ENCODE assay signal across 11 mouse cellular contexts in genomic region chr1:138541495-138542169, GRCm38 (mm10).
DNase-seq lines count a peak whose midpoint lies in the region; ATAC-seq and TF ChIP-seq lines count a peak whose summit lies in the region.
"Had no signal": no experiment of that assay in that cellular context is flagged by ENCODE, and none has a peak within 500 bp of the region (broad histone marks: within the 10 kb centered on the region; RNA-seq: fewer than 3 reads in every experiment).

No protein-coding gene starts in this region.

- peaks cover 13% of the 10 kb centered on the region; the same call in 1 of the 2 replicates for H3K4me1 ChIP-seq in kidney, embryonic 15.5 days
- peaks cover 13 to 53% of the 10 kb centered on the region in 2 experiments for H3K4me1 ChIP-seq in CH12.LX (ENCODE audit: control insufficient read depth in 1 of 2, insufficient read depth in 2 of 2)
- no peaks in the 10 kb centered on the region for H3K4me1 ChIP-seq in hindbrain, embryonic 13.5 days (replicated peaks)
- no peaks in the 10 kb centered on the region for H3K4me1 ChIP-seq in cerebellum, adult 2 months (ENCODE audit: control insufficient read depth, insufficient read depth, low read length)

- peak; percentile 23; the same call in 1 of the 2 replicates for TF ChIP-seq POLR2A in CH12.LX (IDR thresholded peaks at IDR 0.05; ENCODE audit: low read depth, low read length)
- TF ChIP-seq POLR2A in myocyte (IDR thresholded peaks at IDR 0.05; ENCODE audit: insufficient read length, low read depth), result no peak
- TF ChIP-seq POLR2A in cerebellum, adult 2 months (IDR thresholded peaks at IDR 0.05; ENCODE audit: borderline replicate concordance, insufficient read depth, low read length), result no peak

- no peak overlapping the region for H3K9ac ChIP-seq in kidney, embryonic 15.5 days
- H3K9ac ChIP-seq in CH12.LX (ENCODE audit: insufficient read depth, low read depth), result peak overlapping the region; percentile 73
- H3K9ac ChIP-seq in hindbrain, embryonic 13.5 days, result no peak overlapping the region
- H3K9ac ChIP-seq: lung, embryonic 14.5 days had no signal

- no peaks in the 10 kb centered on the region for H3K36me3 ChIP-seq in kidney, embryonic 15.5 days
- H3K36me3 ChIP-seq in CH12.LX (replicated peaks in 1 of 2; ENCODE audit: control insufficient read depth in 1 of 2, insufficient read depth in 1 of 2, low read length in 1 of 2), result peaks cover 3 to 29% of the 10 kb centered on the region in 2 experiments
- no peaks in the 10 kb centered on the region for H3K36me3 ChIP-seq in myocyte (ENCODE audit: control insufficient read depth, insufficient read depth)
- H3K36me3 ChIP-seq in hindbrain, embryonic 13.5 days, result no peaks in the 10 kb centered on the region

- dilution Hi-C loops in CH12.LX (cut with MboI; ENCODE audit: extremely low pct_ligation_motif_present, extremely low pct_unique_long_range_greater_than_20kb, low sequenced_read_pairs), result no loop called here

- no peak; the same call in 1 of the 2 replicates for TF ChIP-seq EP300 in CH12.LX (IDR thresholded peaks at IDR 0.05; ENCODE audit: low read length)

- no peak; the same call in none of the 2 replicates for TF ChIP-seq RAD21 in CH12.LX (IDR thresholded peaks at IDR 0.05; ENCODE audit: low read depth, low read length)

- no peak for TF ChIP-seq CTCF in CH12.LX (conservative IDR thresholded peaks at IDR 0.05 in 1 of 2, IDR thresholded peaks at IDR 0.05 in 1 of 2; ENCODE audit: low read depth in 2 of 2, low read length in 2 of 2)
- TF ChIP-seq CTCF in cerebellum, adult 2 months (IDR thresholded peaks at IDR 0.05; ENCODE audit: borderline replicate concordance, insufficient read depth, low read depth, low read length), result no peak

- H3K27me3 ChIP-seq in kidney, embryonic 15.5 days, result no peaks in the 10 kb centered on the region
- H3K27me3 ChIP-seq in CH12.LX (replicated peaks) (no peaks in the 10 kb centered on the region), myocyte (ENCODE audit: control insufficient read depth, insufficient read depth, insufficient read length) (no peaks in the 10 kb centered on the region)
- H3K27me3 ChIP-seq in hindbrain, embryonic 13.5 days, result no peaks in the 10 kb centered on the region
- H3K27me3 ChIP-seq in cerebellum, adult 2 months (ENCODE audit: control insufficient read depth, insufficient read depth, low read length), result no peaks in the 10 kb centered on the region; the same call in 1 of the 2 replicates

- no peak overlapping the region for H3K4me2 ChIP-seq in kidney, embryonic 15.5 days
- H3K4me2 ChIP-seq in CH12.LX (ENCODE audit: insufficient read depth, low read depth, poor library complexity, severe bottlenecking), result peak overlapping the region; percentile 99
- H3K4me2 ChIP-seq in myocyte (ENCODE audit: low read depth), result peak overlapping the region; percentile 58
- H3K4me2 ChIP-seq in hindbrain, embryonic 13.5 days, result no peak overlapping the region
- H3K4me2 ChIP-seq: lung, embryonic 14.5 days had no signal

- in situ Hi-C loops in CH12.LX (cut with MboI; ENCODE audit: low pct_ligation_motif_present, low pct_unique_long_range_greater_than_20kb, low sequenced_read_pairs), result no loop called here

- peaks cover 40% of the 10 kb centered on the region for H3K79me2 ChIP-seq in CH12.LX (replicated peaks; ENCODE audit: control insufficient read depth, extremely low read depth, insufficient read depth, poor library complexity, severe bottlenecking)
- H3K79me2 ChIP-seq in myocyte (ENCODE audit: control insufficient read depth, insufficient read depth), result peaks cover 26% of the 10 kb centered on the region

- ATAC-seq in kidney, embryonic 15.5 days (replicated peaks; ENCODE audit: low FRiP score), result no peak
- ATAC-seq in hematopoietic stem cell, adult 5-6 weeks (replicated peaks in 1 of 2; ENCODE audit: insufficient read depth in 1 of 2, low FRiP score in 2 of 2, low TSS enrichment in 1 of 2, low read depth in 1 of 2, poor library complexity in 2 of 2, severe bottlenecking in 2 of 2), result peak; percentile 42 to 49; a peak in 2 of 4 replicates
- no peak for ATAC-seq in hindbrain, embryonic 13.5 days (ENCODE audit: low FRiP score)

- H3ac ChIP-seq in myocyte (ENCODE audit: control insufficient read depth, insufficient read length), result no peak overlapping the region

- 58% methylated on average over 8 of the region's 8 CpGs for WGBS in kidney, embryonic 15.5 days
- 79% methylated on average over 8 of the region's 8 CpGs for WGBS in hindbrain, embryonic 13.5 days
- 72% methylated on average over 8 of the region's 8 CpGs for WGBS in cerebellum, adult 2 months

- H3K27ac ChIP-seq in kidney, embryonic 15.5 days, result peak overlapping the region; percentile 14; the same call in 1 of the 2 replicates
- peak overlapping the region; percentile 87 for H3K27ac ChIP-seq in CH12.LX (ENCODE audit: insufficient read depth, low read depth)
- no peak overlapping the region for H3K27ac ChIP-seq in hindbrain, embryonic 13.5 days
- H3K27ac ChIP-seq in cerebellum, adult 2 months (ENCODE audit: insufficient read depth, low read length), result no peak overlapping the region

- DNase-seq in kidney, postnatal 4 days, result no peak
- DNase-seq in CH12.LX (ENCODE audit: extremely low read depth), result peak; percentile 86
- DNase-seq in layer of hippocampus, adult 9-11 months, result no peak
- DNase-seq in cerebellum, adult 2 months, result no peak
- DNase-seq: heart, postnatal 10 days; kidney, adult 8-10 months; lung, embryonic 14.5 days had no signal

- H3K4me3 ChIP-seq in kidney, embryonic 15.5 days (replicated peaks), result no peak overlapping the region
- H3K4me3 ChIP-seq in CH12.LX (replicated peaks in 1 of 3; ENCODE audit: low read depth in 2 of 3, low read length in 2 of 3, poor library complexity in 1 of 3) (peak overlapping the region in 2 of 3 experiments; percentile 35 to 40), myocyte (no peak overlapping the region)
- no peak overlapping the region for H3K4me3 ChIP-seq in hindbrain, embryonic 13.5 days
- no peak overlapping the region for H3K4me3 ChIP-seq in cerebellum, adult 2 months (replicated peaks; ENCODE audit: insufficient read depth, low read depth, low read length)

- no peaks in the 10 kb centered on the region for H3K9me3 ChIP-seq in kidney, embryonic 15.5 days (replicated peaks)
- no peaks in the 10 kb centered on the region for H3K9me3 ChIP-seq in CH12.LX (replicated peaks; ENCODE audit: low read length)
- H3K9me3 ChIP-seq in hindbrain, embryonic 13.5 days, result no peaks in the 10 kb centered on the region

TF ChIP-seq in CH12.LX, 34 proteins besides CTCF, POLR2A, EP300 and RAD21:
- TF ChIP-seq ZNF384 (IDR thresholded peaks at IDR 0.05; ENCODE audit: low read depth, low read length), result peak; percentile 7; the same call in 1 of the 2 replicates
- TF ChIP-seq USF2 (conservative IDR thresholded peaks at IDR 0.05; ENCODE audit: low read depth, low read length), result no peak
- peak; percentile 33; the same call in 1 of the 2 replicates for TF ChIP-seq ETS1 (conservative IDR thresholded peaks at IDR 0.05; ENCODE audit: low read depth, low read length)
- TF ChIP-seq HCFC1 (IDR thresholded peaks at IDR 0.05; ENCODE audit: low read depth, low read length), result 0 out of 2 replicates have a peak, but pooled peaks have one; percentile 15
- 0 out of 2 replicates have a peak, but pooled peaks have one; percentile 40 for TF ChIP-seq MEF2A (IDR thresholded peaks at IDR 0.05; ENCODE audit: borderline replicate concordance, low read depth, low read length)
- peak; percentile 50; the same call in 1 of the 2 replicates for TF ChIP-seq SIN3A (IDR thresholded peaks at IDR 0.05; ENCODE audit: low read length)
- peak; percentile 48; the same call in 1 of the 2 replicates for TF ChIP-seq TCF12 (IDR thresholded peaks at IDR 0.05; ENCODE audit: low read depth, low read length)
- TF ChIP-seq MXI1 (IDR thresholded peaks at IDR 0.05; ENCODE audit: low read depth, low read length), result peak; percentile 37; the same call in 1 of the 2 replicates
- peak; percentile 21; the same call in 1 of the 2 replicates for TF ChIP-seq MAFK (IDR thresholded peaks at IDR 0.05; ENCODE audit: insufficient replicate concordance, low read length)
- TF ChIP-seq NRF1 (IDR thresholded peaks at IDR 0.05; ENCODE audit: low read depth, low read length), result peak; percentile 20; the same call in 1 of the 2 replicates
- no peak for TF ChIP-seq TBP (conservative IDR thresholded peaks at IDR 0.05; ENCODE audit: low read depth, low read length)
- TF ChIP-seq ZMIZ1 (IDR thresholded peaks at IDR 0.05; ENCODE audit: low read depth, low read length), result no peak
- TF ChIP-seq ELF1 (IDR thresholded peaks at IDR 0.05; ENCODE audit: low read depth, low read length), result peak; percentile 60; the same call in 1 of the 2 replicates
- TF ChIP-seq NELFE (IDR thresholded peaks at IDR 0.05; ENCODE audit: low read depth, low read length), result peak; percentile 21; the same call in 1 of the 2 replicates

TF ChIP-seq in myocyte, 11 proteins besides CTCF, POLR2A, EP300 and RAD21:
- TF ChIP-seq CEBPB (IDR thresholded peaks at IDR 0.05; ENCODE audit: insufficient read depth, poor library complexity, severe bottlenecking), result no peak
- TF ChIP-seq SRF (IDR thresholded peaks at IDR 0.05; ENCODE audit: control insufficient read depth, insufficient read length, low read depth), result no peak
- no peak for TF ChIP-seq TCF12 (IDR thresholded peaks at IDR 0.05; ENCODE audit: insufficient read depth, poor library complexity, severe bottlenecking)
- peak in 2 of 3 experiments; percentile 46 to 67 for TF ChIP-seq MYOG (IDR thresholded peaks at IDR 0.05; ENCODE audit: control insufficient read depth in 1 of 3, insufficient read depth in 1 of 3, insufficient read length in 2 of 3, low read depth in 2 of 3)
- peak; percentile 12 to 80 (median 61) for TF ChIP-seq MYOD1 (IDR thresholded peaks at IDR 0.05; ENCODE audit: control insufficient read depth in 1 of 3, insufficient read length in 2 of 3, low read depth in 2 of 3)
TF ChIP-seq in myocyte: peak in this region for 2.

Comparison
In these comparisons a context has a peak if more than half of its experiments do, and no peak if none do; other contexts are left out.
1. ATAC-seq: peak in hematopoietic stem cell, adult 5-6 weeks (2 of 2); none in kidney, embryonic 15.5 days (single experiment) and hindbrain, embryonic 13.5 days (single experiment).
2. H3K27ac ChIP-seq: peak in kidney, embryonic 15.5 days (single experiment) and CH12.LX (single experiment); none in hindbrain, embryonic 13.5 days (single experiment) and cerebellum, adult 2 months (single experiment).
3. H3K4me2 ChIP-seq: peak in CH12.LX (single experiment) and myocyte (single experiment); none in kidney, embryonic 15.5 days (single experiment) and hindbrain, embryonic 13.5 days (single experiment).
4. H3K4me3 ChIP-seq: peak in CH12.LX (2 of 3); none in kidney, embryonic 15.5 days (single experiment), myocyte (single experiment), hindbrain, embryonic 13.5 days (single experiment) and cerebellum, adult 2 months (single experiment).